Mouse (Mus musculus): ENCODE measurements around the gene Sfswap. TPM values are rescaled to one million over a fixed set of nuclear protein-coding genes. Genes with fewer than 3 reads are reported as not detected.
"Not testable (repeated sequence)": the region's sequence is repeated elsewhere in the genome, so short reads cannot be mapped to it uniquely, and the experiment has no call there.

Sfswap gene
- polyA plus RNA-seq, 1 experiment: 29.1 TPM

DNA sequence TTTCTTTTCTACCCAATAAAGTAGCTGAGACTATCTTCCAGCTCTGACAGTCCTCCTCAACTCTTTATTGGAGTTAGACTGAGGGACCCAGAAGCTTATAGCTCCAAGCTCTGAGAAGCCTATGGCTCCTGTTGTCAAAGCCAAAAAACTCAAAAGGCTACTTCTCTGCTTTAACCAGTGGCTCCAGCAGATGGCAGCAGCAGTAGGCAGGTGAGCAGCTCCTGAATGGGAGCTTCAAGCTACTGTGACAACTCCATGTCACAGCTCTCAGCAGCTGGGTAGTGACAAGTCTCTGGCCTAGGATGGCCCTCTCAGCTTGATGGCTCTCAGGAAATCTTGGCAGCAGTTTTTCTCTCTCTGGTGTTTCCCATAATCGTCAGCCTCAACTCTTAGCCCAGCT is 110.0 kb downstream of the Sfswap start:
- H3K36me3 ChIP-seq (ENCODE audit: control insufficient read depth, insufficient read depth): no peaks in the 10 kb centered on the region
- TF ChIP-seq USF1 (IDR thresholded peaks at IDR 0.05; ENCODE audit: low read depth) (no peak), MYOD1 (IDR thresholded peaks at IDR 0.05; ENCODE audit: control insufficient read depth, insufficient read length, low read depth) (no peak), CTCF (IDR thresholded peaks at IDR 0.05; ENCODE audit: control insufficient read depth, insufficient read depth, insufficient read length) (no peak), MAX (IDR thresholded peaks at IDR 0.05) (no peak), FOSL1 (IDR thresholded peaks at IDR 0.05; ENCODE audit: insufficient read depth, low read length, poor library complexity, severe bottlenecking) (no peak), CEBPB (IDR thresholded peaks at IDR 0.05; ENCODE audit: low read depth) (no peak), MYOG (IDR thresholded peaks at IDR 0.05; ENCODE audit: control insufficient read depth, extremely low read depth, insufficient read length) (no peak)
- no peak overlapping the region for H3ac ChIP-seq (ENCODE audit: control insufficient read depth, insufficient read length, low read depth)
- peaks cover 66% of the 10 kb centered on the region for H3K27me3 ChIP-seq (ENCODE audit: control insufficient read depth, insufficient read depth, insufficient read length)
- no peak overlapping the region for H3K4me3 ChIP-seq (ENCODE audit: insufficient read depth, poor library complexity, severe bottlenecking)
- H3K79me3 ChIP-seq (ENCODE audit: low read depth): no peaks in the 10 kb centered on the region
- no peaks in the 10 kb centered on the region for H3K79me2 ChIP-seq (ENCODE audit: control insufficient read depth, insufficient read depth)

DNA sequence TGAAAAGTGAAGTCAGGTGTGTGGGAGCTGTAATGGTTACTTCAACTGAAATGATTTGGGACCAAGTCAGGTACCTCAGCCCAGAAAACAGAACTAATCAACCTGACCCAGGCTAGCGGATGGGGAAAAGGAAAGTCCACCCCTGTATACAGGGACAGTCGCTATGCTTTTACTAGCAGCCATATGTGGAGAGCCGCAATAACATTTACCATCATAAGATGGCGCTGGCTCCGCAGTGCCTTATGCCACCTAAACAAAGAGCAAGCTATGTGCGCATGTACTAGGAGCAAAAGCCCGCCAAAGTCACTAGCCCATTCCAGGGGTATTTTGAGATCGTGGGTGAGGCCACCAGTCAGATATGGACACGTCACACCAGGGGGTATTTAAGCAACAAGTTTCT is 119.6 kb downstream of the Sfswap start:
- H3ac ChIP-seq (ENCODE audit: control insufficient read depth, insufficient read length, low read depth); H3K27me3 ChIP-seq (ENCODE audit: control insufficient read depth, insufficient read depth, insufficient read length); H3K79me2 ChIP-seq (ENCODE audit: control insufficient read depth, insufficient read depth); H3K79me3 ChIP-seq (ENCODE audit: low read depth); H3K36me3 ChIP-seq (ENCODE audit: control insufficient read depth, insufficient read depth); H3K4me3 ChIP-seq (ENCODE audit: insufficient read depth, poor library complexity, severe bottlenecking): not testable (repeated sequence)

Other genes starting within 250 kb of the Sfswap start
- gene Mmp17, start 82.9 kb downstream of the Sfswap start, polyA plus RNA-seq (2012; fragmentation: generic; extraction: Trizol): 0.26 TPM
- gene Zfp11, start 168.9 kb downstream of the Sfswap start, polyA plus RNA-seq (2012; fragmentation: generic; extraction: Trizol): 1.2 TPM
- not detected for gene Sept14, start 207.3 kb downstream of the Sfswap start, polyA plus RNA-seq (2012; fragmentation: generic; extraction: Trizol)
- 146 TPM for gene Mrps17, start 214.3 kb downstream of the Sfswap start, polyA plus RNA-seq (2012; fragmentation: generic; extraction: Trizol)
- 31.9 TPM for gene Nipsnap2, start 223.8 kb downstream of the Sfswap start, polyA plus RNA-seq (2012; fragmentation: generic; extraction: Trizol)